Mouse (Mus musculus) bone marrow macrophage, adult 2 months (primary cell): ENCODE data around the gene Tarm1. TPM values are rescaled to one million over a fixed set of nuclear protein-coding genes. Genes with fewer than 3 reads are reported as not detected.

ENCODE experiments used
- H3K27ac ChIP-seq: 2 replicates; pipeline ENCODE4 v1.5.1; 2012; ENCODE audit warnings: low read depth, low read length; ENCODE audit not compliant: insufficient read depth
- H3K4me1 ChIP-seq: 2 replicates; pipeline ENCODE4 v1.6.1; 2012; ENCODE audit warnings: low read length; ENCODE audit not compliant: control insufficient read depth, insufficient read depth
- H3K4me3 ChIP-seq: 2 replicates; pipeline ENCODE4 v1.5.1; 2012; ENCODE audit warnings: mild to moderate bottlenecking, low read length, moderate library complexity; ENCODE audit not compliant: insufficient read depth
- CTCF ChIP-seq: IDR thresholded peaks from 2 replicates; pipeline ENCODE4 v1.5.1; 2012; ENCODE audit warnings: low read depth, mild to moderate bottlenecking, low read length, moderate library complexity
- POLR2A ChIP-seq: IDR thresholded peaks from 2 replicates; pipeline ENCODE4 v1.6.1; 2012; ENCODE audit warnings: mild to moderate bottlenecking, low read depth, low read length, borderline replicate concordance
- polyA plus RNA-seq: library from polyadenylated mRNA; stranded (reverse); fragments of >200 nt; gene quantifications from 2 replicates; pipeline ENCODE4 v1.2.4, GENCODE M21; 2012; ENCODE audit not compliant: missing spikeins, insufficient read depth, insufficient read length

Tarm1 gene
- polyA plus RNA-seq, 1 experiment = 1.2 TPM

DNA sequence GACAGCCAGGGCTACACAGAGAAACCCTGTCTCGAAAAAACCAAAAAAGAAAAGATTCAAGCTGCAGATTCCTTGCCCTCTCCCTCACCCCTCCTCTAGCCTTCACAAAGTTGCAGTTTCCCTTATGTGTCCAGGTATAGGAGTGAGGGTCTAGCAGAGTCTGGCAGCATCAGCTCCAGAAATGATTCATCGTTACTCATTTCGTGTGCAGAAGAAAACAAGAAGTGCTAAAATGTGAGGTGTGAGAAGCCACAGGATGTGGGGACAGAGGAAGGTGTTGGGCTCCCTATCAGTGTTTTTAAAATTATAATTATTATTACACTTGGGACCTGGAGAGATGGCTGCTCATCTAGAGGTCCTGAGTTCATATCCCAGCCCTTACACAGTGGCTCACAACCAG, 57.7 kb downstream of the Tarm1 start:
- H3K27ac ChIP-seq = no peak overlapping the region
- peaks cover 23% of the 10 kb centered on the region for H3K4me1 ChIP-seq
- TF ChIP-seq POLR2A = no peak
- TF ChIP-seq CTCF = no peak
- H3K4me3 ChIP-seq = no peak overlapping the region

DNA sequence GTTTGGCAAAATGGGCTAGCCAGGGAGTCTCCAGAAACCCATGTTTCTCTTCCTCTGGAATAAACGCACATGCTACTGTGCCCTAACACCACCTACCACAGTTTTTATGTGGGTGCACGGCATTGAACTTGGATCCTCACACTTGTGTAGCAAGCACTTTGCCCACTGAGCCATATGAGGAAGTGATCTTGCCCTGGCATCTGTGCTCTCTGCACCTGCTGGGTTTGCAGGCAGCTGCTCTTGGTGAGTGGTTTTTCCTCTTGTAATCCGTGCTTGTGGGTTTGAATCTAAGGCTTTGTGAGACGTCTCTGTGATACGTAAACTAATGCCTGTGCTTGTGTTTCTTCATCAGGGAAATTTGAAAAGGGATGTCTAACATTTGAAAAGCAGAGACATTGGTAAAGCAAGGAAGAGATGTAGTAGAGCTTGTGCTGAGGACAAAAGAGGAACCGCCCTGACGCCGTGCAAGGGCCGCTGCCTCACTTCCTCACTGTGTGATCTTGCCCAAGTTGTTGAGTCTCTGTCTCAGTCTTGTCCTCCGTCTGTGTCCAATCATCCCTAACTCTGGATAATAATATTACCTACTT, 59.9 kb downstream of the Tarm1 start:
- Histone ChIP-seq H3K4me1 (peaks cover 27% of the 10 kb centered on the region), H3K4me3 (no peak overlapping the region), H3K27ac (peak overlapping the region; percentile 78)
- no peak for TF ChIP-seq POLR2A
- TF ChIP-seq CTCF = no peak

DNA sequence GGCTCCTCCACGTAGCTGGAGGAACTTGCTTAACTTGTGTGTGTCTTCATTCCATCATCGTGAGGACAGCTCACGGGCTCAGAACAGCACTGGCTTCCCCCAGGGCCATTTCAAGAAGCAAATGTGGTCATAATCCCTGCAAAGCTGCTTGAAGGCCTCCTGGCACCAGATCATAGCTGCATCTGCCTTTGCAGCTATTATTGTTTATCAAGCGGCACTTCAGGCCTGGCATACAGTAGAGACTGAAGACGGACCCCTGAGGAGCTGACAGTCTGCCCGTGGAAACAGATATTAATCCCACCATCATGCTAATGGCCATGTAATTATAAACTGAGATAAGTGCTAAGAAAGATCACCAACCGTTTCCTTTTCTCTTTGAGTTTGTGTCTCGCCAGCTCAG, 61.9 kb downstream of the Tarm1 start:
- TF ChIP-seq CTCF = no peak
- TF ChIP-seq POLR2A = no peak
- Histone ChIP-seq H3K27ac (no peak overlapping the region), H3K4me3 (no peak overlapping the region), H3K4me1 (peaks cover 18% of the 10 kb centered on the region)

DNA sequence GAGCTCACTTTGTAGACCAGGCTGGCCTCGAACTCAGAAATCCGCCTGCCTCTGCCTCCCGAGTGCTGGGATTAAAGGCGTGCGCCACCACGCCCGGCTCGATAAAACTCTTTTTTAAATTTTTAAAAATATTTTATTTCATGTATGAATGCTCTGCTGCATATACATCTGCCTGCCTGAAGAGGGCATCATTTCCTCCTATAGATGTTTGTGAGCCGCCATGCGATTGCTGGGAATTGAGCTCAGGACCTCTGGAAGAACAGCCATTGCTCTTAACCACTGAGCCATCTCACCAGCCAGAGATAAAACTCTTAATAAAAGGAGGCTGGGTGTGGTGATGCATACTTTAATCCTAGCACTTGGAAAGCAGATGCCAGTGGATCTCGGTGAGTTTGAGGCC, 62.4 kb downstream of the Tarm1 start:
- Histone ChIP-seq H3K4me1 (peaks cover 18% of the 10 kb centered on the region), H3K4me3 (no peak overlapping the region), H3K27ac (no peak overlapping the region)
- TF ChIP-seq CTCF = no peak

DNA sequence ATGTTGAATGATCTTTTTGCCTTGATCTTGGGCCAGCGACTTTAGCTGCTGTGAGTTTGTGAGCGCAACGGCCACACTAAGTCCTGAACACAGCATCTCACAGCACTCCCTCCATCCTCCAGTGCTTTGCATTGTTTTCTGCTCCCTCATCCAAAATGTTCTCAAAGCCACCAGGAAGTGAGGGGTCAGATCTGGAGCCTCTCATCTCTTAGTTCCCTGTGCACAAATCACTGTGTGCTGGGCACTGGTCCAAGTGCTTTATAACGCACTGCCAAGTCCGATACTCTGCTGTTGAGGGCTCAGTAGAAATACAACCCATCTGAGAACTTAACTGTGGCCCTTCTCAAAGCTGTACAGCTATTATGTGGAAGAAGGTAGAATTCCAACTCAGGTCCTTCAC, 64.5 kb downstream of the Tarm1 start:
- H3K27ac ChIP-seq = no peak overlapping the region
- TF ChIP-seq POLR2A (no peak), CTCF (no peak)
- peaks cover 13% of the 10 kb centered on the region for H3K4me1 ChIP-seq
- H3K4me3 ChIP-seq = no peak overlapping the region

Other genes starting within 250 kb of the Tarm1 start
- gene Myadm, start 213.5 kb downstream of the Tarm1 start, polyA plus RNA-seq = 256 and 280 TPM in 2 replicates
- gene Prkcg, start 213.4 kb downstream of the Tarm1 start, polyA plus RNA-seq = 1.6 and 4.7 TPM in 2 replicates
- 0.48 TPM in 1 of 2 replicates, not detected in the other for gene Cacng7, start 169.7 kb downstream of the Tarm1 start, polyA plus RNA-seq
- 0.40 and 0.77 TPM in 2 replicates for gene Cacng8, start 111.9 kb downstream of the Tarm1 start, polyA plus RNA-seq
- not detected in 2 replicates for gene Cacng6, start 78.4 kb downstream of the Tarm1 start, polyA plus RNA-seq
- gene Oscar, start 113.5 kb upstream of the Tarm1 start, polyA plus RNA-seq = not detected in 2 replicates
- 294 and 360 TPM in 2 replicates for gene Ndufa3, start 114.7 kb upstream of the Tarm1 start, polyA plus RNA-seq
- 22.6 and 24.4 TPM in 2 replicates for gene Tfpt, start 127.3 kb upstream of the Tarm1 start, polyA plus RNA-seq
- 37.6 and 46.3 TPM in 2 replicates for gene Prpf31, start 127.4 kb upstream of the Tarm1 start, polyA plus RNA-seq
- gene Cnot3, start 142.6 kb upstream of the Tarm1 start, polyA plus RNA-seq = 66.9 and 69.0 TPM in 2 replicates
- gene Leng1, start 163.2 kb upstream of the Tarm1 start, polyA plus RNA-seq = 8.5 and 9.1 TPM in 2 replicates
- 5.8 and 8.3 TPM in 2 replicates for gene Tmc4, start 174.9 kb upstream of the Tarm1 start, polyA plus RNA-seq
- gene Tsen34, start 190.2 kb upstream of the Tarm1 start, polyA plus RNA-seq = 56.5 and 59.4 TPM in 2 replicates
- gene Mboat7, start 190.9 kb upstream of the Tarm1 start, polyA plus RNA-seq = 79.5 and 93.8 TPM in 2 replicates
- 1,730 and 1,840 TPM in 2 replicates for gene Rps9, start 201.4 kb upstream of the Tarm1 start, polyA plus RNA-seq
- 642 and 647 TPM in 2 replicates for gene Pirb, start 217.8 kb upstream of the Tarm1 start, polyA plus RNA-seq